Mouse (Mus musculus) adrenal gland, postnatal 4 days (tissue): ENCODE measurements around the gene Prkn. TPM values are rescaled to one million over a fixed set of nuclear protein-coding genes. Genes with fewer than 3 reads are reported as not detected.
"Not testable (repeated sequence)": the region's sequence is repeated elsewhere in the genome, so short reads cannot be mapped to it uniquely, and the experiment has no call there.

Experiments used
- DNase-seq, 2 experiments: peaks; one replicate each; pipeline ENCODE4 v3.0.0; 2021 to 2022; ENCODE audit warnings: low spot score in 2 of 2, mixed read lengths in 2 of 2
- total RNA-seq, 2 experiments: library from RNA; stranded (reverse); gene quantifications; 2 replicates each; pipeline ENCODE4 v1.2.3; 2021

The Prkn gene
- total RNA-seq, 2 experiments from 2014 or later = 10.2 to 13.0 TPM

DNA sequence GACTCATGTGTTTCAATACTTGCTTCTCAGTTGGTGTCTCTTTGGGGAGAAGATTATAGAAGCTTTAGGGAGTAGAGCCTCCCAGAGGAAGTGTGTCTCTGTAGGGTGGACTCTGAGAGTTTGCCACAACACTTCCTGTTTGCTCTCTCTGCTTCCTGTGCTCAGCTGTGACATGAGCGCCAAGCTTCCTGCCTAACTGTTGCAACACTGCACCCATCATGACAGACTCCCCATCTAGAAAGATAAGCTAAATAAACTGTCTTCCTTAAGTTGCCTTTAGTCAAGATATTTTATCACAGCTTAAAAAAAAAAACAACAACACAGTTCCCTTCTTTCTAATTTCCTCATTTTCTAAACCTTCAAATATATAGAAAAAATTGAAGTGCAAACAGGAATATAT is 1130.0 kb downstream of the Prkn start:
- DNase-seq = no peak

DNA sequence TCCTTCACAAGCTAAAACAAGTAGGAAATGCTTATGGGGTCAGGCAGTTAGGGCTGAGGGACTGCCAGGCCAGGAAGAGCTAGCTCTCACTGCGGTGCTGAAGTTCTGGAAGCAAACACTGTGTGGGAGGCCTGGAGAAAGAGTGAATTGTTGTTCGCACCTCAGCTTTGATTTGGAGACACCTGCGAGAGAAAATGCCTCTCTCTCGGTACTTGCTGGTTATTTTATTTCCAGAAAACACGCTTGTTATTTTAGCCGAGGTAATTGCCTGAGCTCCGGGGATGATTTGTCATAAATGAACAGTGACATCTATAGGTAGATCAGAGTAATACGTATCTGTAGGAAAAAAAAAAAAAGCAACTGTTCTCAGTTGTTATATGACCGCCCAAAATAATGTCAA is 1132.4 kb downstream of the Prkn start:
- DNase-seq = no peak

DNA sequence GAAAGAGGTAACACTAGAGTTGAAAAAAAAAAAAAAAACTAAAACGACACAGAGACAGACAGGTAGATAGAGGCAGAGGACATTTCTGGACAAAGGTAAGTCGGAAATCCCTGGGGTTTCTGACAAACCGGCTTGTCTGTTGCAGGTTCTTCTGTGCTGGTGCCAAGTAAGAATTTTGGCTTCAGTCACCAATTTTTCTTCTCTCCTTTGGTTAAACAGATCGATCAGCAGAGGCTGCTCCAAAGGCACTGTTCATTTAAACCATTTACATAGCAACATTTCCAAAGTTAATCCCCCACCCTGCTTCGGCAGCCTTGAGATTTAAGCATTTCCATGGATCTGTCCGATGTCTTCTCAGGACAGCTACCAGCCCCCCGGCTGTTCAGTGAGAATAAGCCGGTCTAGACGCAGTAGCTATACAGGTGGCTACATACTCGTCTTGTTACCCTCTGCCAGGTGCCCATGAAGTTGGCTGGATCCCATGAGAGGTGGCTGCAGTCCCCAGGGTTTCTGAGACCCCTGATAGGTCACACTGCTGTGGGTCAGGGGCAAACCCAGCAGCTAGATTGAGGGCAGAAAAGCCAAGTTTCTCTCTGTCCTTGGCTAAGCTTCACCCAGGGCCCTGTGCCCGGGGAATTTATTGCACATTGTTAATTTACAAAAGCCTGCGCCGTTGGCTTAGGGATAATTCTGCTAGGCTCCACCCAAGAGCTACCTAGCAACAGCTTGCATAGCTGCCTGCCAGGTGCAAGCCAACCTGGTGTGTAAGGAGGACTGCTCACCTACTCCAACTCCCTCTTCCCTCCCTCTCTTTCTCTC is 1133.0 kb downstream of the Prkn start:
- no peak for DNase-seq

- no peak for DNase-seq
Measured at GRCm38 (mm10) chr17:11975062-11975607, 1135.0 kb downstream of the Prkn start.

DNA sequence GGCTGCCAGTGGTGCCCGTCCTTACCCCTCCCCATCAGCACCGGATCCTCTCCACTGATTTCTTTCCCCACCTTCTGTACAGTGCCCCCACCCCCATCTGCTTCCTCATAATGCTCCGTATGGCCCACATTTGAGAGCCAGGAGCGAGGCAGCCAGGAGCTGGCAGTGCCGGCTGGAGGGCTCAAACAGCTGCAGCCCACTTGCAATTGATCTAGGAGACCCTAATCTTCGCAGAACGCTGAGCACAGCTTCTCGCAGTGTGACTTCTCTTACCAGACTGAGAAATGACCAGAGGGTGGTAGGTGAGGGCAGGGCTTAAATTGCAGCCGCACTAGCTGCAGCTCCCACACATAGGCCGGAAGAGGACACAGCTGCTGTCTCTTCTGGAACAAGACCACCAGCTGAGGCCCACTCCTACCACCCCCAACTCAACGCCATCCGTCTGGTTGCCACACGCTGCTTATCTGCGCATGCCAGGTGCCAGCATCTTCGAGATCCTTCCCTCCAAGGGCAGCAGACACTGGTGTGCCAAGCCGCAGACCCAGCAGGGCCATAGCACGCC is 1138.2 kb downstream of the Prkn start:
- DNase-seq = no peak

DNA sequence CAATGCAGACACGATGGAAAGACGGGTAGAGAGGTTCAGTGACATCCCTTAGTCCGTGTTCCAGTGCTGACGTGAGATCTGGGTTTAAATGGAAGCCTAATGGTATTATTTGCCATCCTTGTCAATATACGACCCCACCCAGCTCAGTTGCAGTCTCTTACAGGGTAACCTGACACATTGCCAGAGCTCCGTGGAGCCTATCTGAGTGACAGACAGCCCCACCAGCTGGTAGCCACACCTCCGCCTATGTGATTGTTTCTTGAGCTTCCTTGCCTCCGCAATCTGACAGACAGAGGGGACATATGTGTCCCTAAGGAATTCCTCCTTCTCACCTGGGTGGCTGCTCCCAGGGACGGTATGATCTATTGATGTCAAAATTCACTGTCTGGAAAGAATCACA is 1141.5 kb downstream of the Prkn start:
- no peak for DNase-seq

- no peak for DNase-seq
Measured at GRCm38 (mm10) chr17:11988110-11988837, 1148.1 kb downstream of the Prkn start.

DNA sequence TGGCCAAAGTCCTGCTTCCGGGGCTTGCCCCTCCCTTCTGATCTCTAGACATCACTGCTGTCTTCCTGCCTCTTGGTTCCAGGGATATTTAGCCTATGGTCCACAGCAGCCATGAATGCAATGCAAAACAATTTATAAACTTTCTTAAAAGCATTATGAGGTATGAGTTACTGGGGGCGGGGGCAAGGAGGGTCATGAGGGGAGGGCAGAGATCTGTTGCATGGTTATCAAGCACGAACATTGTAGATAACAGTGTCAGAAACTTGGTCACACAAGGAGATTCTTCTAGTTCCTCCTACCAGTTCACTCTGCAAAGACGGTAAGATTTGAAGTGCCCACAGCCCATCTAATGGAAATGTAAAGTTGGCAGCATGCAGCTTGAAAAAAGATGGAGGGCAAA is 1149.1 kb downstream of the Prkn start:
- no peak for DNase-seq

GRCm38 (mm10) chr17:11990386-11991087 is 1150.4 kb downstream of the Prkn start:
- no peak for DNase-seq

DNA sequence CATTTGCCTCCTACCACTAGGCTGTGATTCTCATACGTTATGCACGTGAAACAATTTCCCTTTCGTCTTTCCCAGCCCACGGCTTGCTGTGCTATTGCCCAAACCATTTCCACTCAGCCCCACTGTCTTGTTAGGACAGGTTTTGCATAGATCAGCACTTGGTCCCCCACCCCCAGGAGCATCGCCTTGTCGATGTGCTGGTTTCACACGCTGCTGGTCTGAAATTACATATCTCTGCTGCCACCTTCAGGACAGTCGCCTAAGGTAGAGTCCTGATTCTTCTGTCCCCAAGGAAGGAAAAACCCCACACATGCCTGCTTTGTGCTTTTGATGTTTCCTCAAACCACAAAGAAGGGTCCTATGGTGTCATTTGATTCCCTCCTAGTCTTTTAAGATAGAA is 1153.1 kb downstream of the Prkn start:
- no peak for DNase-seq

DNA sequence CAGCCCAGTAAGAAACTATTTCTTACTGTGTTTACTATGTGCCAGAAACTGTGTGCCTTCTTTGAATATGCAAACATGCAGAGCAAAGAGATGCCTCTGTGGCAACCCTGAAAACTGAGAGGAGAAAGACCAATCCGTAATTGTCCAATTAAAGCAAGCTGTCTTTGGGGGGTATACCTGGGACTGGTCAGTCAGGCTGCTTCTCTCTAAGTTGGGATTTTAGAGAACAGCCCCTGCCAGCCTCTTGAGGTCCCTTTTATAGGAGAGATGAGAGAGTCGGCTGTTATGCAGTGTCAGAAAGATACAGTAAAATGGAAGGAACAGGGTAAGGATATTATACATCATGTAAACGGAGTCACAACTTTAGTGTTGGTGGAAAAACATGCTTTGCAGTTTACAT is 1154.1 kb downstream of the Prkn start:
- no peak for DNase-seq

GRCm38 (mm10) chr17:11994754-11995153 is 1154.6 kb downstream of the Prkn start:
- not testable (repeated sequence) for DNase-seq

DNA sequence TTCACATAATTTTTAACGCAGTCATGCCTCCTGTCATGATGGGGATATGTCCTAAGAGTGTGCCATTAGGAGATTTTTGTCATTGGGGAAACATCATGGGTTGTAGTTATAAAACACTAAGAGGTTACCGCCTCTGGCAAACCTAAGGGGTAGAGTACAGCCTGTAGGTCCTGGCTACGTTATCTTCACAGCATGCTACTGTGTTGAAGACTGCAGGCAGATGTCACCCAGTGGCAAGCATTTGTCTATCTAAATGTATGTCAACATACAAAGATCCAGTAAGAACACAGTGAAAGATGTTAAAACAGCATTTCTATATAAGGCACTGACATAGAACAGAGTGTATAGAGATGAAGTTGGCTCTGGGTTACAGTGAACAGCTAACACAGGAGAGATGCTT is 1155.3 kb downstream of the Prkn start:
- DNase-seq = no peak

- DNase-seq = no peak
Measured at GRCm38 (mm10) chr17:11996311-11996710, 1156.1 kb downstream of the Prkn start.

- DNase-seq = no peak
Measured at GRCm38 (mm10) chr17:12000285-12000684, 1160.1 kb downstream of the Prkn start.

- DNase-seq = no peak
Measured at GRCm38 (mm10) chr17:12021326-12021725, 1181.1 kb downstream of the Prkn start.

DNA sequence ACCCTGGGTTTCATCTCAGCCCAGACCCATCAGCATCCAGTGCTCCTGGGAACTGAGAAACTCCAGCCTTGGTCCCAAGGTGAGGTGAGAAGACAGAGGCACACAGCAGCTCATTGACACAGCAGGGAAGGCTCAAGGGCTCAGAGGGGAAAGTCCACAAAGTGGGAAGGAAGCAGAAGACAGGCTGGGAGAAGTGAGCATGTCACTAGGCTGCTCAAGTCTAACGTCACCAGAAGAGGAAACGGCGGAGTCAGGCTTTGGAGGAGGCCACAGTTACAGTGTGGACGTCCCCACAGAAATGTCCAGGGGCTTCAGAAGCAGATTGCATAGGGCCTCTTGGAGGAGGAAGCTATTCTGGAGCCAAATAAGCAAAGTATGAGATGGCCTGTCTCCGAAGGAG is 1189.2 kb downstream of the Prkn start:
- no peak for DNase-seq

- no peak for DNase-seq
Measured at GRCm38 (mm10) chr17:12029921-12030461, 1189.8 kb downstream of the Prkn start.

DNA sequence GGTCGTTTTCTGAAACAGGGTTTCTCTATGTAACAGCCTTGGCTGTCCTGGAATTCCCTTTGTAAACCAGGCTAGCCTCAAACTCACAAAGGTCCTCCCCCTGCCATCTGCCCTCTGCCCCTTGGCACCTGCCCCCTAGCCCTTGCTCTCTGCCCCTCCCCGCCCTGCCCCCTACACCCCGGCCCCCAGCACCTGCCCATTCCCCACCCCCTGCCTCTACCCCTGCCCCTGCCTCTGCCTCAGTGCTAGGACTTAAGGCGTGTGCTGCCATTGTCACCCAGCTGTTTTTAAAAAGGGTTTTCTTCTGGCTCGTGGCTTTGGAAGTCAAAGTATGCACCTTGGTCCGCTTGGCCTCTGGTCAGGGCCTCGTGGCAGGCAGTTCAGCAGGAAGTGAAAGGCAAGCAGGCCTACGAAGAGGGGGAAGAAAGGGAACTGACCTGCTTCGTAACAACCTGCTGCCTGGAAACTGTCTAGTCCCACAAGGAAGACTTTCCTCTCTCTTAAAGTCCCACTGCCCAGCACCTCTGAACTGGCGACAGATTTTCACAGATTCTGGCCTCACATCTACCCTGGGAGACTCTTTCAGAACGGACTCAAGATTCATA is 1190.5 kb downstream of the Prkn start:
- DNase-seq = no peak

DNA sequence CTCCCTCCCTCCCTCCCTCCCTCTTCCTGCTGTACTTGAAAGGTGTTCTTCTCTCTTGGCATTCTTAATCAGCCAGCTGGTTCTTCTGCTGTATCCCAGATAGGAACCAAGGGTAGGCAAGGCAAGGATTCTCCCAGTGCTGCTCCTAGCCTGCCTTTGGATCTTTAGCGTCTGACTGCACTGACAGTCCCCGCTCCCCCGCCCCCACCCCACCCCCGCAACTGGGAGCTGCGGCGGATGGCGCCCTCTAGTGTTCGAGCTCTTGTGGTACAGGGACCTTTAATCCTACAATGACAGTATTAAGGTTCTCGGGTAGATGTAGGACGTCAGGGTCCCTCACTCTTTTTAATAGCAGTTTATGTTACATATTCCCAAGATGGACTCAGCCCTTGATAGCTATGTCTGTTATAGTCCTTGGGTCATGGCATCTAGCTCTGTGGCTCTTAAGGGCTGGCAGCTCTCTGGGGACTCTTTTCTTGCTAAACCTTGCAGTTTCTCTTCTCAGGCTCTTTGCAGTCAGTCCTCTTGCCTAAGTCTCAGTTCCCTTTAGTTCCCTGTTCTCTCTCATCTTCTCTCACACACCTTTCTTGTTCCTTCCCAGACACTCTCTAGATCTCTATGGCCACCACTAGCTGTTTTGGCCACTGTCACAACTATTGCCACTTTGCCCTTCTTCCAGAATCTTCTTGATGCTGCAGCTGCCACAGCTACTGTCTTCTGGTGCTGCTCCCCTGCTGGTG is 1191.2 kb downstream of the Prkn start:
- peak in 1 of 2 experiments; percentile 57 for DNase-seq
